ENCODE assay signal across 8 mouse cellular contexts in the genomic region with DNA sequence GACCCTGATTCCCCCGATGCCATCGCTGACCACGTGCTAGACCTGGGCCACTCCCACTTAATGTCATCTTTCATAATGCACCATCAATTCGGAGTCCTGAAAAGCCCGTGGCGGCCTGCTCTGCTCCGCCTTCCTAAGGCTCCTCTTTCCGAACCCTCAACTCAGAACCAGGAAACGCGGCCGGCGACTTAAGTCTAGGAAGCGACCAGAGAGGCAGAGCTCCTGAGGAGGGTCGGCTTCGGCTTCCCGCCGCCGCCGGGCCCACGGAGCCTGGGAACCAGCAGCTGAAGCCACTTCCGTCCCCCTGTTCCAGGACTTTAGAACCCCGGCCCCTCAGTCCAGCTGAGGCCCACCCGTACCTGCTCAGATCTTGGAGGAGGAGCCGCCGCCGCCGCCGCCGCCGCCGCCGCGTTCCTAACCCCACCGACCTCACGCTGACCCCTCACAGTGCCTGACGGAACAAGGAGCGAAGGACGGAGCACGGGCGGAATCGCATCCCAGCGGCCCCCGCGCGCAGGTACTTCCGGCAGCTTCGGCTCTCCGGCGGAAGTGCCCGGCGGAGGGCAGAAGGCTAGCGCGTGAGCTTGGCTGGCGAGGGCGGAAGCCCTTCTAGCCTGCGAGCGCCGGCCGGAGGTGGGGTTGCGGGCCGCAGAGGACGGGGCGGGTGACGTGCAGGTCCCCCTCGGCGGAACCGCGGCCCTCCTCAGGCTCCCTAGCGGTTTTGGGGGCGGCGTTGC. TPM values are rescaled to one million over a fixed set of nuclear protein-coding genes. Genes with fewer than 3 reads are reported as not detected.
DNase-seq lines count a peak whose midpoint lies in the region; ATAC-seq and TF ChIP-seq lines count a peak whose summit lies in the region.

Gene Zgpat, plus strand, starts transcription at position 69 of the 737 bp plus-strand sequence.
Gene Arfrp1, minus strand, starts transcription at position 545 of the 737 bp plus-strand sequence.

- ATAC-seq in forebrain, embryonic 12.5 days (ENCODE audit: low FRiP score), result peak; percentile 91
- ATAC-seq in heart, postnatal 0 days (ENCODE audit: insufficient read depth, low read depth), result peak; percentile 94
- ATAC-seq in liver, embryonic 16.5 days (ENCODE audit: low read depth), result peak; percentile 92
- peak; percentile 94 for ATAC-seq in neural tube, embryonic 13.5 days (ENCODE audit: low read depth)

- H3K79me2 ChIP-seq in CH12.LX (replicated peaks; ENCODE audit: control insufficient read depth, extremely low read depth, insufficient read depth, poor library complexity, severe bottlenecking), result peaks cover 57% of the 10 kb centered on the region

- H3K27me3 ChIP-seq in CH12.LX (replicated peaks), result no peaks in the 10 kb centered on the region
- no peaks in the 10 kb centered on the region for H3K27me3 ChIP-seq in forebrain, embryonic 12.5 days
- H3K27me3 ChIP-seq in heart, postnatal 0 days (ENCODE audit: control insufficient read depth, insufficient read depth, low read length), result no peaks in the 10 kb centered on the region
- H3K27me3 ChIP-seq in liver, embryonic 16.5 days (ENCODE audit: control insufficient read depth, insufficient read depth, low read depth, low read length), result no peaks in the 10 kb centered on the region
- H3K27me3 ChIP-seq in neural tube, embryonic 13.5 days, result no peaks in the 10 kb centered on the region
- H3K27me3 ChIP-seq in testis, adult 2 months (ENCODE audit: control insufficient read depth, insufficient read depth, low read length), result no peaks in the 10 kb centered on the region

- TF ChIP-seq EP300 in CH12.LX (IDR thresholded peaks at IDR 0.05; ENCODE audit: low read length), result no peak
- peak; percentile 52; the same call in 1 of the 2 replicates for TF ChIP-seq EP300 in heart, postnatal 0 days (IDR thresholded peaks at IDR 0.05; ENCODE audit: low read depth)

- dilution Hi-C loops in CH12.LX (cut with MboI; ENCODE audit: extremely low pct_ligation_motif_present, extremely low pct_unique_long_range_greater_than_20kb, low sequenced_read_pairs), result no loop called here

- H3K4me1 ChIP-seq in CH12.LX (ENCODE audit: control insufficient read depth in 1 of 2, insufficient read depth in 2 of 2), result peaks cover 5 to 33% of the 10 kb centered on the region in 2 experiments
- H3K4me1 ChIP-seq in forebrain, embryonic 12.5 days, result peaks cover 40% of the 10 kb centered on the region
- H3K4me1 ChIP-seq in heart, postnatal 0 days (ENCODE audit: control insufficient read depth, insufficient read depth), result peaks cover 25% of the 10 kb centered on the region
- peaks cover 25% of the 10 kb centered on the region for H3K4me1 ChIP-seq in liver, embryonic 16.5 days (ENCODE audit: control insufficient read depth, low read depth, low read length)
- peaks cover 53% of the 10 kb centered on the region for H3K4me1 ChIP-seq in neural tube, embryonic 13.5 days (replicated peaks)
- peaks cover 6% of the 10 kb centered on the region for H3K4me1 ChIP-seq in testis, adult 2 months (ENCODE audit: control insufficient read depth, insufficient read depth, low read length)

- peak; percentile 86 for TF ChIP-seq POLR2A in CH12.LX (IDR thresholded peaks at IDR 0.05; ENCODE audit: low read depth, low read length)
- TF ChIP-seq POLR2A in testis, adult 2 months (IDR thresholded peaks at IDR 0.05; ENCODE audit: control insufficient read depth, low read depth, low read length), result peak; percentile 73

- TF ChIP-seq CTCF in CH12.LX (conservative IDR thresholded peaks at IDR 0.05 in 1 of 2, IDR thresholded peaks at IDR 0.05 in 1 of 2; ENCODE audit: low read depth in 2 of 2, low read length in 2 of 2), result no peak
- TF ChIP-seq CTCF in heart, postnatal 0 days (IDR thresholded peaks at IDR 0.05; ENCODE audit: low read depth), result no peak
- no peak for TF ChIP-seq CTCF in testis, adult 2 months (IDR thresholded peaks at IDR 0.05; ENCODE audit: control insufficient read depth, insufficient read depth, insufficient replicate concordance, low read depth, low read length)

- under 1% methylated on average over 70 of the region's 71 CpGs for WGBS in forebrain, embryonic 12.5 days
- under 1% methylated on average over 62 of the region's 71 CpGs for WGBS in heart, postnatal 0 days
- under 1% methylated on average over 71 of the region's 71 CpGs for WGBS in liver, embryonic 16.5 days (ENCODE audit: insufficient replicate concordance)
- under 1% methylated on average over 69 of the region's 71 CpGs for WGBS in neural tube, embryonic 13.5 days

- in situ Hi-C loops in CH12.LX (cut with MboI; ENCODE audit: low pct_ligation_motif_present, low pct_unique_long_range_greater_than_20kb, low sequenced_read_pairs), result loop anchor here (10.0 to 25.0 kb wide), 2 partner anchors 180 to 653 kb away; partner anchors contain the start of genes Dido1, Gid8 and Ppdpf

- peak within 1 kb of the TSS; percentile 73 for H3K27ac ChIP-seq in CH12.LX (ENCODE audit: insufficient read depth, low read depth)
- peak within 1 kb of the TSS; percentile 88 for H3K27ac ChIP-seq in forebrain, embryonic 12.5 days
- H3K27ac ChIP-seq in heart, postnatal 0 days (ENCODE audit: low read depth), result peak within 1 kb of the TSS; percentile 89
- H3K27ac ChIP-seq in liver, embryonic 16.5 days (ENCODE audit: low read length), result peak within 1 kb of the TSS; percentile 92
- H3K27ac ChIP-seq in neural tube, embryonic 13.5 days (replicated peaks), result peak within 1 kb of the TSS; percentile 92
- peak within 1 kb of the TSS; percentile 71 for H3K27ac ChIP-seq in testis, adult 2 months (ENCODE audit: control insufficient read depth, insufficient read depth, low read depth, low read length)

- peaks cover 31 to 56% of the 10 kb centered on the region in 2 experiments for H3K36me3 ChIP-seq in CH12.LX (replicated peaks in 1 of 2; ENCODE audit: control insufficient read depth in 1 of 2, insufficient read depth in 1 of 2, low read length in 1 of 2)
- peaks cover 44% of the 10 kb centered on the region for H3K36me3 ChIP-seq in forebrain, embryonic 12.5 days (replicated peaks)
- peaks cover 41% of the 10 kb centered on the region for H3K36me3 ChIP-seq in heart, postnatal 0 days (replicated peaks; ENCODE audit: control insufficient read depth, insufficient read depth, low read length)
- H3K36me3 ChIP-seq in liver, embryonic 16.5 days (ENCODE audit: control insufficient read depth, insufficient read depth), result peaks cover 7% of the 10 kb centered on the region
- peaks cover 43% of the 10 kb centered on the region for H3K36me3 ChIP-seq in neural tube, embryonic 13.5 days
- H3K36me3 ChIP-seq in testis, adult 2 months (ENCODE audit: control insufficient read depth, insufficient read depth, low read length), result peaks cover 3% of the 10 kb centered on the region

- H3K9ac ChIP-seq in CH12.LX (ENCODE audit: insufficient read depth, low read depth), result peak within 1 kb of the TSS; percentile 81
- H3K9ac ChIP-seq in forebrain, embryonic 12.5 days, result peak within 1 kb of the TSS; percentile 94
- peak within 1 kb of the TSS; percentile 83 for H3K9ac ChIP-seq in heart, postnatal 0 days (replicated peaks; ENCODE audit: low read depth, low read length)
- H3K9ac ChIP-seq in liver, embryonic 16.5 days (ENCODE audit: low read depth, low read length), result peak within 1 kb of the TSS; percentile 85
- peak within 1 kb of the TSS; percentile 96 for H3K9ac ChIP-seq in neural tube, embryonic 13.5 days

- DNase-seq in CH12.LX (ENCODE audit: extremely low read depth), result peak; percentile 82
- DNase-seq in c-Kit-positive CD71-positive TER-119-negative erythroid progenitor cells, embryonic 14.5 days (ENCODE audit: low read depth), result peak; percentile 72
- DNase-seq in heart, postnatal 0 days (ENCODE audit: low spot score), result peak; percentile 87
- peak; percentile 90 to 95 for DNase-seq in kidney, postnatal 4 days

- peak within 1 kb of the TSS; percentile 95 for H3K4me2 ChIP-seq in CH12.LX (ENCODE audit: insufficient read depth, low read depth, poor library complexity, severe bottlenecking)
- peak within 1 kb of the TSS; percentile 98 for H3K4me2 ChIP-seq in forebrain, embryonic 12.5 days
- H3K4me2 ChIP-seq in heart, postnatal 0 days (ENCODE audit: low read depth, low read length), result peak within 1 kb of the TSS; percentile 92
- H3K4me2 ChIP-seq in liver, embryonic 16.5 days (ENCODE audit: low read depth, low read length), result peak within 1 kb of the TSS; percentile 92
- H3K4me2 ChIP-seq in neural tube, embryonic 13.5 days, result peak within 1 kb of the TSS; percentile 99

- TF ChIP-seq RAD21 in CH12.LX (IDR thresholded peaks at IDR 0.05; ENCODE audit: low read depth, low read length), result no peak

- H3K9me3 ChIP-seq in CH12.LX (replicated peaks; ENCODE audit: low read length), result peaks cover 4% of the 10 kb centered on the region
- H3K9me3 ChIP-seq in forebrain, embryonic 12.5 days, result peaks cover 3% of the 10 kb centered on the region; the same call in 1 of the 2 replicates
- H3K9me3 ChIP-seq in heart, postnatal 0 days (replicated peaks; ENCODE audit: control insufficient read depth, low read length), result no peaks in the 10 kb centered on the region
- no peaks in the 10 kb centered on the region for H3K9me3 ChIP-seq in liver, embryonic 16.5 days (replicated peaks; ENCODE audit: control insufficient read depth, low read length)
- no peaks in the 10 kb centered on the region for H3K9me3 ChIP-seq in neural tube, embryonic 13.5 days

- peak within 1 kb of the TSS; percentile 68 to 89 (median 86) for H3K4me3 ChIP-seq in CH12.LX (replicated peaks in 1 of 3; ENCODE audit: low read depth in 2 of 3, low read length in 2 of 3, poor library complexity in 1 of 3)
- H3K4me3 ChIP-seq in forebrain, embryonic 12.5 days (replicated peaks), result peak within 1 kb of the TSS; percentile 67
- H3K4me3 ChIP-seq in heart, postnatal 0 days (ENCODE audit: low read depth, low read length), result peak within 1 kb of the TSS; percentile 77
- H3K4me3 ChIP-seq in liver, embryonic 16.5 days (ENCODE audit: low read depth, low read length), result peak within 1 kb of the TSS; percentile 90
- H3K4me3 ChIP-seq in neural tube, embryonic 13.5 days, result peak within 1 kb of the TSS; percentile 96
- peak within 1 kb of the TSS; percentile 88 for H3K4me3 ChIP-seq in testis, adult 2 months (ENCODE audit: control insufficient read depth, low read depth, low read length)

RNA-seq across cellular contexts. Expression of gene Zgpat, which starts in this region (rescaled TPM):
- total RNA-seq in CH12.LX (2012; rRNA removed) (23.9 and 29.8 TPM in 2 replicates), CH12.LX (2014; rRNA removed) (18.4 and 19.3 TPM in 2 replicates)
- 20.9 and 21.1 TPM in 2 replicates for polyA plus RNA-seq in CH12.LX (2012; ENCODE audit: insufficient read length, low read depth)
- polyA plus RNA-seq in forebrain, embryonic 12.5 days (2016; fragmentation: Nextera tagmentation; extraction: Ambion mirVana), result 62.4 and 69.5 TPM in 2 replicates
- 26.0 and 38.4 TPM in 2 replicates for total RNA-seq in heart, postnatal 0 days (2014; rRNA removed; ENCODE audit: low replicate concordance)
- 18.7 and 19.2 TPM in 2 replicates for polyA plus RNA-seq in heart, postnatal 0 days (2015; fragmentation: Nextera tagmentation; extraction: Ambion mirVana)
- 8.8 and 10.5 TPM in 2 replicates for polyA plus RNA-seq in liver, embryonic 16.5 days (2015; fragmentation: Nextera tagmentation; extraction: Ambion mirVana)
- 61.4 and 67.4 TPM in 2 replicates for polyA plus RNA-seq in neural tube, embryonic 13.5 days (2015; fragmentation: Nextera tagmentation; extraction: Ambion mirVana)
- polyA plus RNA-seq in testis, adult 2 months (2012; rRNA removed), result 15.8 and 16.1 TPM in 2 replicates

RNA-seq across cellular contexts. Expression of gene Arfrp1, which starts in this region (rescaled TPM):
- 29.2 and 35.5 TPM in 2 replicates for total RNA-seq in CH12.LX (2012; rRNA removed)
- 45.3 and 46.0 TPM in 2 replicates for total RNA-seq in CH12.LX (2014; rRNA removed)
- 55.6 and 72.7 TPM in 2 replicates for polyA plus RNA-seq in CH12.LX (2012; ENCODE audit: insufficient read length, low read depth)
- polyA plus RNA-seq in forebrain, embryonic 12.5 days (2016; fragmentation: Nextera tagmentation; extraction: Ambion mirVana), result 83.6 and 86.4 TPM in 2 replicates
- 11.4 and 17.9 TPM in 2 replicates for total RNA-seq in heart, postnatal 0 days (2014; rRNA removed; ENCODE audit: low replicate concordance)
- polyA plus RNA-seq in heart, postnatal 0 days (2015; fragmentation: Nextera tagmentation; extraction: Ambion mirVana), result 54.8 and 59.4 TPM in 2 replicates
- 17.1 and 20.7 TPM in 2 replicates for polyA plus RNA-seq in liver, embryonic 16.5 days (2015; fragmentation: Nextera tagmentation; extraction: Ambion mirVana)
- 82.6 and 85.9 TPM in 2 replicates for polyA plus RNA-seq in neural tube, embryonic 13.5 days (2015; fragmentation: Nextera tagmentation; extraction: Ambion mirVana)
- polyA plus RNA-seq in testis, adult 2 months (2012; rRNA removed), result 35.9 and 43.2 TPM in 2 replicates

Comparison
In these comparisons a context has a peak if more than half of its experiments do, and no peak if none do; other contexts are left out.
1. Peak in every context shown above with its lines: DNase-seq, ATAC-seq, H3K4me3 ChIP-seq and H3K27ac ChIP-seq.